Mouse (Mus musculus) cerebellum, postnatal 10 days (tissue): Measurements from ENCODE around the gene Acat1.

ENCODE experiments used
- DNase-seq, 2 experiments: peaks; one replicate each; pipeline ENCODE4 v3.0.0; 2021; ENCODE audit warnings: mixed read lengths in 2 of 2

Gene Acat1

DNA sequence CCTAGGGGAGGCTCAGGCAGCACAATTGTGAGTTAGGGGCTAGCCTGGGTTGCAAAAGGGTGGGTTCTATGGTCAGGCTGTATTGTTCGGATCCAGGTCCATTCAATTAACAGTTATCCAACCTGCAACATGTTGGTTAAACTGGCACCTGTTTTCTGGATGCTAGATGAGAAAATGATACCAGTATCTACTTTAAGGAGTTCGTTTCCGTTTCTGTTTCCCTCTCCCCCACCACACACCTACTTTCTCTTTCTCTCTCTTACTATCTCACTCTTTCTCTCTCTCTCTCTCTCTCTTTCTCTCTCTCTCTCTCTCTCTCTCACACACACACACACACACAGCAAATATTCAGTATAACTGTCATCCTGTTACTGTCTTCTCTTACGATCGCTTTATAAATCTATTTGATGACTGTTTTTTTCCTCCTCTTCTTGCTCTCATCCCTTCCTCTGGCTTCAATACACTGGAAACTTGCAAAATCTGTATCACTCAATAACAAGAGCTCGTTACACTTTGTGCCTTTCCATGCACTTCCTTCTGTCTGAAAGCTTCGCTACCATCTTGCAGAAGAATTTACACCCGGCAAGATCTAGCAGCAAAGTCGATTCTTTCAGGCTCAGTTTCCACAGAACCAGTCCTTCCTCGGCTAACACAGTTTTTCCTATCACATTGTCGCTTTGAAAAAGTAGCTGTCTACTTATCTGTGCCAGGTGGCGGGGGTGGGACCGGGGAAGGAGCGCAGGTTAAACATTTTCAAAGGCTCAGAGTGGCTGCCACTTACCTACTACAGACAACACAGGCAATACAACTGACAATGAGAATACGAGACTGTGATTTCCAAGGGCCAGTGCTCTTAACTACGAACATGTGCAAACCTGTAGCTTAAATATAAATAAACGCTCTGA is 74.5 kb downstream of the Acat1 start:
- peak; percentile 10 to 11 for DNase-seq
